Mouse (Mus musculus) heart, postnatal 0 days (tissue): ENCODE data around the gene Prpsap1.
A peak's percentile ranks its signal among the peaks of the same experiment; 100 is the strongest.

Source experiments
- CTCF ChIP-seq: IDR thresholded peaks from 2 replicates; pipeline ENCODE4 v1.5.1; 2016; ENCODE audit warnings: antibody characterized with exemption, control low read depth, low read depth
- EP300 ChIP-seq: IDR thresholded peaks from 2 replicates; pipeline ENCODE4 v1.6.1; 2016; ENCODE audit warnings: antibody characterized with exemption, low read depth

- peak; percentile 35 for TF ChIP-seq CTCF
- TF ChIP-seq EP300: no peak
Observed at GRCm38 (mm10) chr11:116488693-116489375, 5.2 kb downstream of the Prpsap1 start.
